Mouse (Mus musculus) myocyte (in vitro differentiated cells): ENCODE measurements at regions not wholly inside any gene's neighbourhood (a gene's known extent, or its start where the extent isn't known, plus 50 kb on each side); places are given as distances from the start of the nearest gene placed in this dataset.

Experiments used
- H3K27me3 ChIP-seq: one replicate; pipeline ENCODE4 v1.6.1; 2011; ENCODE audit not compliant: control insufficient read depth, insufficient read depth, insufficient read length
- H3K36me3 ChIP-seq: one replicate; pipeline ENCODE4 v1.6.1; 2011; ENCODE audit not compliant: control insufficient read depth, insufficient read depth
- H3K4me2 ChIP-seq: one replicate; pipeline ENCODE4 v1.6.1; 2011; ENCODE audit warnings: low read depth, control low read depth
- H3K4me3 ChIP-seq: one replicate; pipeline ENCODE4 v1.5.1; 2011; ENCODE audit warnings: mild to moderate bottlenecking, control low read depth, moderate library complexity
- H3K79me2 ChIP-seq: one replicate; pipeline ENCODE4 v1.6.1; 2011; ENCODE audit not compliant: control insufficient read depth, insufficient read depth
- H3ac ChIP-seq: one replicate; pipeline ENCODE4 v1.6.1; 2011; ENCODE audit not compliant: control insufficient read depth, insufficient read length
- CEBPB ChIP-seq: IDR thresholded peaks from 2 replicates; pipeline ENCODE4 v1.6.1; 2011; ENCODE audit warnings: mild to moderate bottlenecking, moderate library complexity; ENCODE audit not compliant: poor library complexity, insufficient read depth, severe bottlenecking
- E2F4 ChIP-seq: IDR thresholded peaks from one replicate; pipeline ENCODE4 v1.6.1; 2011; ENCODE audit warnings: mild to moderate bottlenecking, control low read depth, moderate library complexity; ENCODE audit not compliant: insufficient read depth
- MAX ChIP-seq: IDR thresholded peaks from one replicate; pipeline ENCODE4 v1.6.1; 2011; ENCODE audit warnings: low read depth, mild to moderate bottlenecking, control low read depth
- MYOD1 ChIP-seq, 3 experiments: IDR thresholded peaks; one replicate each; pipeline ENCODE4 v1.6.1; 2011; ENCODE audit warnings: control low read depth in 2 of 3, low read depth in 2 of 3, mild to moderate bottlenecking in 2 of 3, moderate library complexity in 1 of 3; ENCODE audit not compliant: insufficient read length in 2 of 3, control insufficient read depth in 1 of 3
- MYOG ChIP-seq, 3 experiments: IDR thresholded peaks; one replicate each; pipeline ENCODE4 v1.6.1; 2011; ENCODE audit warnings: control low read depth in 2 of 3, low read depth in 2 of 3, mild to moderate bottlenecking in 2 of 3; ENCODE audit not compliant: insufficient read length in 2 of 3, control insufficient read depth in 1 of 3, insufficient read depth in 1 of 3
- POLR2A ChIP-seq: IDR thresholded peaks from one replicate; pipeline ENCODE4 v1.6.1; 2011; ENCODE audit warnings: low read depth, mild to moderate bottlenecking, control low read depth, moderate library complexity; ENCODE audit not compliant: insufficient read length
- POLR2AphosphoS2 ChIP-seq: IDR thresholded peaks from one replicate; pipeline ENCODE4 v1.6.1; 2011; ENCODE audit warnings: low read depth, control low read depth; ENCODE audit not compliant: insufficient read length
- REST ChIP-seq: IDR thresholded peaks from one replicate; pipeline ENCODE4 v1.6.1; 2011; ENCODE audit warnings: mild to moderate bottlenecking, control low read depth, moderate library complexity; ENCODE audit not compliant: insufficient read depth, insufficient read length
- SRF ChIP-seq: IDR thresholded peaks from one replicate; pipeline ENCODE4 v1.6.1; 2011; ENCODE audit warnings: low read depth; ENCODE audit not compliant: control insufficient read depth, insufficient read length
- TCF12 ChIP-seq: IDR thresholded peaks from one replicate; pipeline ENCODE4 v1.6.1; 2011; ENCODE audit warnings: mild to moderate bottlenecking, control low read depth; ENCODE audit not compliant: poor library complexity, insufficient read depth, severe bottlenecking
- TCF3 ChIP-seq: IDR thresholded peaks from one replicate; pipeline ENCODE4 v1.6.1; 2011; ENCODE audit warnings: low read depth, control low read depth; ENCODE audit not compliant: insufficient read length
- USF1 ChIP-seq: IDR thresholded peaks from one replicate; pipeline ENCODE4 v1.6.1; 2011; ENCODE audit warnings: low read depth, mild to moderate bottlenecking, control low read depth, moderate library complexity

DNA sequence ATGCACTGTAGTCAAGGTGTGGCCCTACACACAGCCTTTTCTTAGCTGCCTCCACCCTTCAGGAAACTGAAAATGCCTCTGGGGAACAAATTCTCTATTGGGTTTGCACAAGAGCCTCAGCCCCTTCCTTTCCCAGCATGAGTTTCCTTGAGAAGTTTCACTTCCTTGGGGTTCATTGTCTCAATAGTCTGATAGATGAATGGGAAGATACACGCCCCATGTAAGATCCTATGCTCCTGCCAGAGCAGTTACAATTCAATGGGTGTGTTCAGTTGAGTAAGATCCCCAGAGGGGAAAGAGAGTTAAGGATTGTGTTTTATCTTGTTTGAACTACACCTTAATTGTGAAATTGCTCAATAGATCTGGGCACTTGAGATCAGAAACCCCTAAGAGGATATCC lies 391.0 kb downstream of the Cypt12 start:
- Histone ChIP-seq H3K27me3 (no peaks in the 10 kb centered on the region), H3K79me2 (no peaks in the 10 kb centered on the region), H3K4me2 (no peak overlapping the region), H3K4me3 (no peak overlapping the region), H3K36me3 (no peaks in the 10 kb centered on the region), H3ac (no peak overlapping the region)
- TF ChIP-seq MYOG (IDR thresholded peaks at IDR 0.05; ENCODE audit: control insufficient read depth in 1 of 3, insufficient read depth in 1 of 3, insufficient read length in 2 of 3, low read depth in 2 of 3) (no peak), REST (no peak), POLR2AphosphoS2 (no peak), CEBPB (no peak), USF1 (no peak), SRF (no peak), POLR2A (no peak), TCF3 (no peak), E2F4 (no peak), MYOD1 (IDR thresholded peaks at IDR 0.05; ENCODE audit: control insufficient read depth in 1 of 3, insufficient read length in 2 of 3, low read depth in 2 of 3) (no peak)

DNA sequence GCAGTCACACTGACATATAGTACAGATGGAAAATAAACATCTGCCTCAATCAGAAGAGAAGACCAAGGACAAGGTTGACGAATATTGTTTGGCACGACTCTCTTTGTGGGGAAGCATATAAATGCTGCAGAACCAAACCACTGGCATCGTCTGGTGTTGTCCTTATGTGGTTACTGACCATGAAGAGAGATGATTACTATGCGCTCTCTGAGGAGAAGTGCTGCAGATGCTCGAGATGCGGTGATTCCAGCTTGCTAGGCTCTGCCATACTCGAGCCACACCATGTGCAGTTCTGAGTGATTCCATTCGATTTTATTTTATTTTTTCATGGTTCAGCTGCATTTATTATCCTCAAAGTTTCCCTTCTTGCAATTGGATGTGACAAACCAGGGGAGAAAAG lies 393.5 kb downstream of the Cypt12 start:
- no peak overlapping the region for H3K4me2 ChIP-seq
- H3ac ChIP-seq: no peak overlapping the region
- no peaks in the 10 kb centered on the region for H3K79me2 ChIP-seq
- H3K36me3 ChIP-seq: no peaks in the 10 kb centered on the region
- no peaks in the 10 kb centered on the region for H3K27me3 ChIP-seq
- no peak overlapping the region for H3K4me3 ChIP-seq
- no peak for TF ChIP-seq POLR2AphosphoS2

DNA sequence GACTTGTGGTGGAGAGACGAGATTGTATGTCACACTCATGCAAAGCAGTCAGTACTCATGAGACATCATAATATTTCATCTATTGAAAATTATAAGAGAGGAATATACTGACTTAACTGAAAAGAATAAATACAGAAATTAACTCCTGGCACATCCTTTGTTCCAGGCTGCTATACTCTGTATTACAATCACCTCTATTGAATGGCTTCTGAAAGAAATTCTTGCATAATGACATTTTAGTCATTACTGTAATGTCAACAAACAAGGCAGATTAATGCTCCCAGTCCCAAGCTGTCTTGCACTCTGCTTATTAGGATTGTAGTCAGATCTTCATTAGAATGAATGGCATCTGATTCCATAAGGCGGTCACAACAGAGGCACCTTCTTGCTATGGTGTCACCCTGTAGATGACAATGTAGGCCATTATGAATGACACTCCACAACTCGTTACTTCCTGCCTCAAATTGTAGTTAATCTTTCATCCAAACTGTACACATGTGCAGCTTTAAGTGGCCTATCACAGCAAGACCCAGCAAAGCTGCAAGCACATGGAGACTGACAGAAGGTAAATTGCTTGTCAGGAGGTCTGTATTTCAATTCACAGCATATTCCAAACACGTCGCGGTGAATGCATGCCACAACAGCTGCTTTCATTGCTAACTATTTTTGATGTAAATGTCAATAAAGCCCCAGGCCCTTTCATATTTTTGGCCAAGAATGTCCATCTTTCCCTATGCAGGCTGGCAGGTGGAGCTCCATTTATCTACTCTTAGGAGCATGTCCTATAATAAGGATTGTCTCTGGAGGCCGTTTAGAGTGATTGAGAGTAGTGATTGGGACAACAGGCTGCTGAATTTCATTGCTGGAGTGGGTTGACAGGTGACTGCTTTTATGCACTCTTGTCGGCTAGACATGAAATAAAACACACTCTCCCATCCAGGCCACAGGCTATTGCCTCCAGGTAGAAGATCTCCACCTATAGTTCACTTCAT lies 430.1 kb downstream of the Cypt12 start:
- Histone ChIP-seq H3K36me3 (no peaks in the 10 kb centered on the region), H3K4me3 (no peak overlapping the region), H3K27me3 (no peaks in the 10 kb centered on the region), H3ac (no peak overlapping the region), H3K79me2 (no peaks in the 10 kb centered on the region), H3K4me2 (no peak overlapping the region)
- TF ChIP-seq MAX: no peak
- no peak for TF ChIP-seq USF1
- TF ChIP-seq MYOD1 (IDR thresholded peaks at IDR 0.05; ENCODE audit: control insufficient read depth in 1 of 3, insufficient read length in 2 of 3, low read depth in 2 of 3): no peak
- no peak for TF ChIP-seq CEBPB
- TF ChIP-seq TCF12: no peak
- no peak for TF ChIP-seq TCF3
- TF ChIP-seq E2F4: no peak
- TF ChIP-seq SRF: no peak
- no peak for TF ChIP-seq MYOG (IDR thresholded peaks at IDR 0.05; ENCODE audit: control insufficient read depth in 1 of 3, insufficient read depth in 1 of 3, insufficient read length in 2 of 3, low read depth in 2 of 3)
- no peak for TF ChIP-seq REST
- TF ChIP-seq POLR2A: no peak
- no peak for TF ChIP-seq POLR2AphosphoS2

DNA sequence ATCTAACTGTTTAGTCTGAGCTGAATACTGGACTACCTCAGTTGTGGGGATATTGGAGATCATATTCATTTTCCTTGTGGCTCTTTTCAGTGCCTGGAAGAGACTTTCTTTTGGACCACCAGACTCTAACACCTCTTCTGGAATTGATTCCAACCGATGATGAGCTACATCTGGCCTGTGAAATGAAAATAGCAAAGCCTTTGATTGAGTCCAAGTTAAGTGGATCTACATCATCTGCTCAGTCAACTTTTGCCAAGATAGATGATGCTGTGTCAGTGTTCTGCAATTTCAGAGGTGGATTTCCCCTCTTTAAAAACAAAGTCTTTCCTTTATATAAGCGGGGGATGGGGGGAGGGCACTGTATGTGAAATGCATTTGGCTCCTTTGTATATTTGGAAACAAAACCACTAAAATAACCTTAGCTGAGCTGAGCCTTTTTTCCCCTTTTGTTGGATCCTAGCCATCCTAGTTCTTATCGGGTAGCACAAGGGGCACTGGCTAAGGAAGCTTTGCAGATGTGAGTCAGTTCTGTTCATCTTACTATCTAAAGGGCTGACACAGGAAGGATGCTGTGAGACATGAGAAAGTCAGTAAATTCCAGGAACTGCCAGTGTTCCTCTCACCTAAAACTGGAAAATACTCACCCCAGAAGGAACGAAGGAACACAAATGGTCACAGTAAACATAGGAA lies 473.8 kb downstream of the Cypt12 start:
- Histone ChIP-seq H3K79me2 (no peaks in the 10 kb centered on the region), H3K36me3 (no peaks in the 10 kb centered on the region), H3K4me2 (no peak overlapping the region), H3K27me3 (no peaks in the 10 kb centered on the region), H3ac (no peak overlapping the region), H3K4me3 (no peak overlapping the region)
- TF ChIP-seq POLR2AphosphoS2 (no peak), POLR2A (no peak), MAX (no peak), SRF (no peak), TCF3 (no peak), E2F4 (no peak), TCF12 (no peak), REST (no peak), MYOD1 (IDR thresholded peaks at IDR 0.05; ENCODE audit: control insufficient read depth in 1 of 3, insufficient read length in 2 of 3, low read depth in 2 of 3) (no peak), USF1 (no peak), MYOG (IDR thresholded peaks at IDR 0.05; ENCODE audit: control insufficient read depth in 1 of 3, insufficient read depth in 1 of 3, insufficient read length in 2 of 3, low read depth in 2 of 3) (no peak), CEBPB (no peak)

DNA sequence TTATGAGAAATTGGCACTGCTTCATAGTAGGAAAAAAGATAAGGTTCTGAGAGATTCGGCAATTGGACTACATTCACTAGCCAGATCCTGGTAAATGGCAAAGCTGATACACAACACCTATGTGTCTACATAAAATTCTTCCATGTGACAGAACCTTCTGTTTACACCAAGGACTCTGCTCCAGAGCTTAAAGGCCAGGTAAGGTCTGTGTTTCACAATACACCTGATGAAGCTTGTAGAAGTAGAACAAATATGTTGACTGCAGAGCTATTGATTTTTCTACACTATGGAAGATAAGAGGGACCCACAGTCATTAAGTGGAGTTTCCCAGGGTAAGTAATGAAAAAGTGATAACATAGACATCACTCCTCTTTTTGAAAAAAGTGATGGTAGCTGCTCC lies 480.7 kb downstream of the Cypt12 start:
- no peaks in the 10 kb centered on the region for H3K27me3 ChIP-seq
- no peaks in the 10 kb centered on the region for H3K79me2 ChIP-seq
- no peak overlapping the region for H3K4me2 ChIP-seq
- H3K4me3 ChIP-seq: no peak overlapping the region
- TF ChIP-seq MYOG (IDR thresholded peaks at IDR 0.05; ENCODE audit: control insufficient read depth in 1 of 3, insufficient read depth in 1 of 3, insufficient read length in 2 of 3, low read depth in 2 of 3) (no peak), POLR2AphosphoS2 (no peak), POLR2A (no peak), MAX (no peak), E2F4 (no peak), TCF3 (no peak), SRF (no peak), CEBPB (no peak), TCF12 (no peak), MYOD1 (IDR thresholded peaks at IDR 0.05; ENCODE audit: control insufficient read depth in 1 of 3, insufficient read length in 2 of 3, low read depth in 2 of 3) (no peak), USF1 (no peak), REST (no peak)
- no peaks in the 10 kb centered on the region for H3K36me3 ChIP-seq
- no peak overlapping the region for H3ac ChIP-seq
